Mouse (Mus musculus) limb, embryonic 10.5 days (tissue): ENCODE results near the gene Hspe1. TPM values are rescaled to one million over a fixed set of nuclear protein-coding genes. Genes with fewer than 3 reads are reported as not detected.
"Not testable (repeated sequence)": the region's sequence is repeated elsewhere in the genome, so short reads cannot be mapped to it uniquely, and the experiment has no call there.

Source experiments
- DNase-seq: peaks from one replicate; pipeline ENCODE4 v3.0.0-alpha.2; 2017; ENCODE audit warnings: low spot score
- H3K27ac ChIP-seq: fragments of 300-500 bp; sonication (generic); 2 replicates; pipeline ENCODE4 v1.5.1; 2016; ENCODE audit warnings: mild to moderate bottlenecking
- H3K27me3 ChIP-seq: fragments of 300-500 bp; sonication (generic); 2 replicates; pipeline ENCODE4 v1.6.1; 2016; ENCODE audit warnings: low read depth, mild to moderate bottlenecking; ENCODE audit not compliant: poor library complexity, severe bottlenecking
- H3K36me3 ChIP-seq: fragments of 300-500 bp; sonication (generic); 2 replicates; pipeline ENCODE4 v1.6.1; 2016; ENCODE audit warnings: mild to moderate bottlenecking, moderate library complexity
- H3K4me1 ChIP-seq: fragments of 300-500 bp; sonication (generic); 2 replicates; pipeline ENCODE4 v1.6.1; 2016
- H3K4me3 ChIP-seq: fragments of 300-500 bp; sonication (generic); 2 replicates; pipeline ENCODE4 v1.5.1; 2016; ENCODE audit warnings: mild to moderate bottlenecking, moderate library complexity
- H3K9me3 ChIP-seq: fragments of 300-500 bp; sonication (generic); replicated peaks from 2 replicates; pipeline ENCODE4 v1.6.1; 2016; ENCODE audit warnings: mild to moderate bottlenecking
- WGBS: fragments of 180-500 bp; shearing (Covaris S2); methylation state at CpG from one replicate; pipeline ENCODE4 v1.1.7; 2016; 5-methylcytosine and 5-hydroxymethylcytosine counted together
- polyA plus RNA-seq: library from polyadenylated mRNA; unstranded; fragments of >200 nt; fragmentation: Nextera tagmentation; extraction: Ambion mirVana; gene quantifications from 2 replicates; pipeline ENCODE4 v1.2.1, GENCODE M21; 2016

Gene Hspe1
- polyA plus RNA-seq, 1 experiment from 2014 or later, result 611 TPM

GRCm38 (mm10) chr1:55088611-55089497 lies 922 bp downstream of the Hspe1 start:
- no peak for DNase-seq
- peak overlapping the region; percentile 97 for H3K4me3 ChIP-seq
- 11% methylated on average over 16 of the region's 16 CpGs for WGBS
- H3K27ac ChIP-seq, result peak overlapping the region; percentile 99
- H3K27me3 ChIP-seq, result no peaks in the 10 kb centered on the region
- peaks cover 72% of the 10 kb centered on the region for H3K36me3 ChIP-seq
- no peaks in the 10 kb centered on the region for H3K9me3 ChIP-seq
- H3K4me1 ChIP-seq, result peaks cover 32% of the 10 kb centered on the region

- 90% methylated on average over 5 of the region's 5 CpGs for WGBS
- H3K9me3 ChIP-seq, result no peaks in the 10 kb centered on the region
- peak overlapping the region; percentile 99; the same call in 1 of the 2 replicates for H3K27ac ChIP-seq
- DNase-seq, result no peak
- peak overlapping the region; percentile 97 for H3K4me3 ChIP-seq
- H3K36me3 ChIP-seq, result peaks cover 69% of the 10 kb centered on the region
- H3K4me1 ChIP-seq, result peaks cover 29% of the 10 kb centered on the region
- H3K27me3 ChIP-seq, result no peaks in the 10 kb centered on the region
Observed at GRCm38 (mm10) chr1:55089498-55090064, 1.6 kb downstream of the Hspe1 start.

- H3K36me3 ChIP-seq, result peaks cover 54% of the 10 kb centered on the region
- no peak for DNase-seq
- H3K9me3 ChIP-seq, result no peaks in the 10 kb centered on the region
- no peaks in the 10 kb centered on the region for H3K27me3 ChIP-seq
- WGBS, result 94% methylated on average over 2 of the region's 2 CpGs
- peaks cover 13% of the 10 kb centered on the region for H3K4me1 ChIP-seq
- H3K27ac ChIP-seq, result no peak overlapping the region
- no peak overlapping the region for H3K4me3 ChIP-seq
Observed at GRCm38 (mm10) chr1:55092056-55092455, 4.1 kb downstream of the Hspe1 start.

GRCm38 (mm10) chr1:55092469-55092868 lies 4.5 kb downstream of the Hspe1 start:
- Histone ChIP-seq H3K36me3 (peaks cover 54% of the 10 kb centered on the region), H3K27me3 (no peaks in the 10 kb centered on the region), H3K9me3 (no peaks in the 10 kb centered on the region), H3K27ac (no peak overlapping the region), H3K4me1 (peaks cover 13% of the 10 kb centered on the region), H3K4me3 (no peak overlapping the region)
- WGBS, result 58% methylated on average over 1 of the region's 1 CpGs
- no peak for DNase-seq

- Histone ChIP-seq H3K4me3 (no peak overlapping the region), H3K36me3 (no peaks in the 10 kb centered on the region), H3K27ac (no peak overlapping the region), H3K4me1 (peaks cover 11% of the 10 kb centered on the region; the same call in 1 of the 2 replicates), H3K27me3 (no peaks in the 10 kb centered on the region), H3K9me3 (no peaks in the 10 kb centered on the region)
- DNase-seq, result no peak
- 86% methylated on average over 9 of the region's 9 CpGs for WGBS
Observed at GRCm38 (mm10) chr1:55106919-55107585, 19.1 kb downstream of the Hspe1 start.

- peaks cover 9% of the 10 kb centered on the region; the same call in 1 of the 2 replicates for H3K4me1 ChIP-seq
- no peak overlapping the region for H3K4me3 ChIP-seq
- H3K27ac ChIP-seq, result no peak overlapping the region
- H3K36me3 ChIP-seq, result no peaks in the 10 kb centered on the region
- WGBS, result 88% methylated on average over 1 of the region's 1 CpGs
- no peak for DNase-seq
- no peaks in the 10 kb centered on the region for H3K9me3 ChIP-seq
- no peaks in the 10 kb centered on the region for H3K27me3 ChIP-seq
Observed at GRCm38 (mm10) chr1:55107644-55108043, 19.7 kb downstream of the Hspe1 start.

GRCm38 (mm10) chr1:55108473-55108872 lies 20.5 kb downstream of the Hspe1 start:
- 69% methylated on average over 2 of the region's 2 CpGs for WGBS
- Histone ChIP-seq H3K27ac (no peak overlapping the region), H3K27me3 (no peaks in the 10 kb centered on the region), H3K9me3 (no peaks in the 10 kb centered on the region), H3K4me1 (0 out of 2 replicates have a peak, but pooled peaks cover under 1% of the 10 kb centered on the region), H3K36me3 (no peaks in the 10 kb centered on the region), H3K4me3 (no peak overlapping the region)
- no peak for DNase-seq

- DNase-seq, result no peak
- Histone ChIP-seq H3K36me3 (no peaks in the 10 kb centered on the region), H3K4me3 (no peak overlapping the region), H3K9me3 (no peaks in the 10 kb centered on the region), H3K27me3 (no peaks in the 10 kb centered on the region), H3K27ac (no peak overlapping the region), H3K4me1 (no peaks in the 10 kb centered on the region)
- 92% methylated on average over 4 of the region's 4 CpGs for WGBS
Observed at GRCm38 (mm10) chr1:55109066-55109766, 21.3 kb downstream of the Hspe1 start.

GRCm38 (mm10) chr1:55123046-55123445 lies 35.1 kb downstream of the Hspe1 start:
- H3K27ac ChIP-seq, result no peak overlapping the region
- no peaks in the 10 kb centered on the region for H3K36me3 ChIP-seq
- H3K4me1 ChIP-seq, result no peaks in the 10 kb centered on the region
- DNase-seq, result no peak
- 91% methylated on average over 5 of the region's 5 CpGs for WGBS
- no peaks in the 10 kb centered on the region for H3K9me3 ChIP-seq
- H3K4me3 ChIP-seq, result no peak overlapping the region
- H3K27me3 ChIP-seq, result no peaks in the 10 kb centered on the region

GRCm38 (mm10) chr1:55123561-55123960 lies 35.6 kb downstream of the Hspe1 start:
- 87% methylated on average over 2 of the region's 2 CpGs for WGBS
- Histone ChIP-seq H3K27me3 (no peaks in the 10 kb centered on the region), H3K4me1 (no peaks in the 10 kb centered on the region), H3K4me3 (no peak overlapping the region), H3K27ac (no peak overlapping the region), H3K9me3 (no peaks in the 10 kb centered on the region), H3K36me3 (no peaks in the 10 kb centered on the region)
- no peak for DNase-seq

- 98% methylated on average over 2 of the region's 2 CpGs for WGBS
- not testable (repeated sequence) for H3K36me3 ChIP-seq
Observed at GRCm38 (mm10) chr1:55124136-55124535, 36.2 kb downstream of the Hspe1 start.

GRCm38 (mm10) chr1:55129716-55130115 lies 41.8 kb downstream of the Hspe1 start:
- DNase-seq, result no peak
- Histone ChIP-seq H3K4me1 (peaks cover 22% of the 10 kb centered on the region), H3K9me3 (no peaks in the 10 kb centered on the region), H3K36me3 (peaks cover 12% of the 10 kb centered on the region), H3K27me3 (no peaks in the 10 kb centered on the region), H3K4me3 (no peak overlapping the region), H3K27ac (no peak overlapping the region)
- 92% methylated on average over 5 of the region's 5 CpGs for WGBS

More at GRCm38 (mm10) chr1:55124136-55124535, 36.2 kb downstream of the Hspe1 start:
- not testable (repeated sequence) for H3K27ac ChIP-seq, H3K4me3 ChIP-seq, DNase-seq, H3K4me1 ChIP-seq, H3K9me3 ChIP-seq, H3K27me3 ChIP-seq
